ENCODE assay signal across 16 mouse cellular contexts in the genomic region with DNA sequence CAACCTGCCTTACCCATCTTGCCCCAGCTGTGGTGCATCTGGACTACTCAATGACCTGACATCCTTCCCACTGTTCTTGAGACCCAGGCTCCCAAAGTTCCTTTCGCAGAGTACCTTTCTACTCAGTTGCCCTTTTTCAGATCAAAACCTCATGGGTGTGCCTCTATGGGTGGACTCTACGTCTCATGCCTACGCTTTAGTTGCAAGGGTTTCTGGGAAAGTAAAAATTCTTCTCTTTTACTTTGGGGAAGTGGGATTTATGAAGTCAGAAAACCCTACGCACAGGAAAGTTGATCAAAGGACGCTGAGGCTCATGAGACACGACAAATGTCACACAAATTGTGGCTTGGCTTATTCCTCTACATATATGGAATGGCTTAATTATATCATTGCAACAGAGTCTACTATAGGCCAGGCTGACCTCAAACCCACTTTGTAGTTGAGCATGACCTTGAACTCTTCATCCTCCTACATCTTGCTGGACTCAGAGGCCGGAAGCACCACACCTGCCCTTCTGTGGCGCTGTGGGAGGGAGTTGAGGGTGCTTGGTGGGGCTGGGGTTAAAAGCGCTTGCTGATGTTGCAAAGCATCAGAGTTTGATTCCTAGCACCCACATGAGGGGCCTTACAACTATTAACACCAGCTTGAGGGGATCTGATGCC. TPM values are rescaled to one million over a fixed set of nuclear protein-coding genes. Genes with fewer than 3 reads are reported as not detected.
DNase-seq lines count a peak whose midpoint lies in the region; ATAC-seq and TF ChIP-seq lines count a peak whose summit lies in the region.
"Had no signal": no experiment of that assay in that cellular context is flagged by ENCODE, and none has a peak within 500 bp of the region (broad histone marks: within the 10 kb centered on the region; RNA-seq: fewer than 3 reads in every experiment).

No protein-coding gene starts in this region.

- H3K4me1 ChIP-seq in forebrain, embryonic 11.5 days (replicated peaks; ENCODE audit: control insufficient read depth, insufficient read depth, low read length), result peaks cover 9% of the 10 kb centered on the region; the same call in 1 of the 2 replicates
- H3K4me1 ChIP-seq in forebrain, embryonic 12.5 days, result peaks cover 33% of the 10 kb centered on the region
- peaks cover 11% of the 10 kb centered on the region for H3K4me1 ChIP-seq in lung, adult 2 months (ENCODE audit: control insufficient read depth, insufficient read depth, low read length)
- peaks cover 43% of the 10 kb centered on the region for H3K4me1 ChIP-seq in small intestine, adult 2 months (ENCODE audit: control insufficient read depth, insufficient read depth, insufficient read length, low read length)

- no peak for ATAC-seq in forebrain, embryonic 11.5 days (replicated peaks; ENCODE audit: low FRiP score)
- ATAC-seq in forebrain, embryonic 12.5 days (ENCODE audit: low FRiP score), result no peak
- ATAC-seq: forebrain, embryonic 14.5 days had no signal

- H3K9me3 ChIP-seq in forebrain, embryonic 11.5 days (ENCODE audit: control insufficient read depth, low read length), result no peaks in the 10 kb centered on the region
- no peaks in the 10 kb centered on the region for H3K9me3 ChIP-seq in forebrain, embryonic 12.5 days
- H3K9me3 ChIP-seq: limb, embryonic 15.5 days had no signal

- no peak for DNase-seq in forebrain, embryonic 11.5 days (ENCODE audit: low spot score)
- DNase-seq in lung, adult 2 months, result no peak
- no peak for DNase-seq in lung, postnatal 4 days
- peak; percentile 64 for DNase-seq in induced T-regulatory cell, adult 2 months (ENCODE audit: low read depth)
- no peak for DNase-seq in layer of hippocampus, adult 9-10 months (ENCODE audit: low spot score)
- no peak for DNase-seq in cerebellum, postnatal 36 days
- DNase-seq: B cell, adult 2 months; cerebellum, adult 9-11 months; gastrocnemius, postnatal 14 days; kidney, postnatal 36 days; spleen, adult 18-20 months; thymus, adult 18-20 months had no signal

- 95% methylated on average over 9 of the region's 9 CpGs for WGBS in forebrain, embryonic 11.5 days
- 95% methylated on average over 9 of the region's 9 CpGs for WGBS in forebrain, embryonic 12.5 days
- WGBS in lung, adult 2 months, result 88% methylated on average over 9 of the region's 9 CpGs
- WGBS in small intestine, adult 2 months, result 93% methylated on average over 9 of the region's 9 CpGs

- no peak for TF ChIP-seq CTCF in lung, adult 2 months (IDR thresholded peaks at IDR 0.05; ENCODE audit: insufficient read depth, low read length)
- no peak for TF ChIP-seq CTCF in small intestine, adult 2 months (IDR thresholded peaks at IDR 0.05; ENCODE audit: extremely low read depth, insufficient read length, insufficient replicate concordance, low read depth, low read length)

- no peak overlapping the region for H3K9ac ChIP-seq in forebrain, embryonic 11.5 days (ENCODE audit: low read length)
- H3K9ac ChIP-seq in forebrain, embryonic 12.5 days, result no peak overlapping the region
- H3K9ac ChIP-seq: limb, embryonic 15.5 days had no signal

- no peak for TF ChIP-seq POLR2A in lung, adult 2 months (IDR thresholded peaks at IDR 0.05; ENCODE audit: borderline replicate concordance, extremely low read depth, low read depth, low read length)
- no peak for TF ChIP-seq POLR2A in small intestine, adult 2 months (IDR thresholded peaks at IDR 0.05; ENCODE audit: low read depth, low read length)

- no peak overlapping the region for H3K4me2 ChIP-seq in forebrain, embryonic 11.5 days (ENCODE audit: low read depth, low read length, severe bottlenecking)
- H3K4me2 ChIP-seq in forebrain, embryonic 12.5 days, result no peak overlapping the region
- H3K4me2 ChIP-seq: limb, embryonic 15.5 days had no signal

- peak overlapping the region; percentile 14; the same call in 1 of the 2 replicates for H3K27ac ChIP-seq in forebrain, embryonic 11.5 days (ENCODE audit: low read depth, low read length)
- no peak overlapping the region for H3K27ac ChIP-seq in forebrain, embryonic 12.5 days
- H3K27ac ChIP-seq in small intestine, adult 2 months (ENCODE audit: insufficient read depth, low read depth, low read length), result peak overlapping the region; percentile 60
- H3K27ac ChIP-seq: limb, embryonic 15.5 days had no signal

- no peaks in the 10 kb centered on the region for H3K36me3 ChIP-seq in forebrain, embryonic 11.5 days (ENCODE audit: control insufficient read depth, insufficient read depth, low read length)
- H3K36me3 ChIP-seq in forebrain, embryonic 12.5 days (replicated peaks), result no peaks in the 10 kb centered on the region
- H3K36me3 ChIP-seq in small intestine, adult 2 months (ENCODE audit: control insufficient read depth, insufficient read depth, low read length), result no peaks in the 10 kb centered on the region
- H3K36me3 ChIP-seq: limb, embryonic 15.5 days had no signal

- H3K4me3 ChIP-seq in forebrain, embryonic 11.5 days (ENCODE audit: low read depth, low read length), result no peak overlapping the region
- no peak overlapping the region for H3K4me3 ChIP-seq in forebrain, embryonic 12.5 days (replicated peaks)
- peak overlapping the region; percentile 10 for H3K4me3 ChIP-seq in lung, adult 2 months (replicated peaks; ENCODE audit: extremely low read depth, low read depth, low read length)
- H3K4me3 ChIP-seq in small intestine, adult 2 months (ENCODE audit: low read depth, low read length), result no peak overlapping the region
- H3K4me3 ChIP-seq: limb, embryonic 15.5 days had no signal

- H3K27me3 ChIP-seq in forebrain, embryonic 11.5 days (ENCODE audit: control insufficient read depth, insufficient read depth, low read length), result no peaks in the 10 kb centered on the region
- no peaks in the 10 kb centered on the region for H3K27me3 ChIP-seq in forebrain, embryonic 12.5 days
- no peaks in the 10 kb centered on the region for H3K27me3 ChIP-seq in small intestine, adult 2 months (ENCODE audit: control insufficient read depth, insufficient read depth, low read length)
- H3K27me3 ChIP-seq: limb, embryonic 15.5 days had no signal

RNA-seq across cellular contexts. Expression of gene Pim1, which starts 55.1 kb away (rescaled TPM):
- polyA plus RNA-seq in forebrain, embryonic 11.5 days (2014; fragmentation: Nextera tagmentation; extraction: Ambion mirVana), result 21.1 and 22.5 TPM in 2 replicates
- polyA plus RNA-seq in forebrain, embryonic 12.5 days (2016; fragmentation: Nextera tagmentation; extraction: Ambion mirVana), result 18.9 and 22.6 TPM in 2 replicates
- polyA plus RNA-seq in lung, adult 2 months (2012; rRNA removed), result 35.8 and 48.0 TPM in 2 replicates
- 38.9 and 160 TPM in 2 replicates for polyA plus RNA-seq in small intestine, adult 2 months (2012; rRNA removed)
